Mouse (Mus musculus): ENCODE measurements at regions not wholly inside any gene's neighbourhood (a gene's known extent, or its start where the extent isn't known, plus 50 kb on each side); places are given as distances from the start of the nearest gene placed in this dataset.

DNA sequence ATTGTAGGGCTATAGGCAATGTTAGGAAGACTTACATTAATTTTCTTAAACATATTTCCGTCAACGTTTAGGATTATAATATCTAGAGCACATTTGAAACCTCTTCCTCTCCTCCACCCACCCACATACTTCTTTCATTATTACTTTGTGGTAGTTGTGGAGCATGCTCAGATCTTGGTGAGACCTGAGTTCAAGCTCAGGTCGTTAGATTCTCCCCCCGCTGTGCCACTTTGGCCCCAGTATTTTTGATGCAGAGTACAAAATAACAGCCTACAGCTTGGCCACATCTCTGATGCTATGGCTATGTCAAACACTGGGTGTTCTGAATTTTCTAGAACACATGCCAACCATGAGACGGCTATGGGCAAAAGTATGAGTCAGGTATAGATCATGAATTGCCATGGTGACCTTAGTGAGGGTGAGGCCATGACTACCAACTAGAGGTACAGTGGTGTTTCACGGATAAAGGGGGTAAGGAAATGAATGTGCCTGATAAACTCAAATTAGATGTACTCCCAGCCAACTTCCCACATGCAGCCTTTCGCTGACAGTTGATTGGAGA, 68.5 kb upstream of the H2afz start:
- no peak for DNase-seq (ENCODE audit: low spot score)

DNA sequence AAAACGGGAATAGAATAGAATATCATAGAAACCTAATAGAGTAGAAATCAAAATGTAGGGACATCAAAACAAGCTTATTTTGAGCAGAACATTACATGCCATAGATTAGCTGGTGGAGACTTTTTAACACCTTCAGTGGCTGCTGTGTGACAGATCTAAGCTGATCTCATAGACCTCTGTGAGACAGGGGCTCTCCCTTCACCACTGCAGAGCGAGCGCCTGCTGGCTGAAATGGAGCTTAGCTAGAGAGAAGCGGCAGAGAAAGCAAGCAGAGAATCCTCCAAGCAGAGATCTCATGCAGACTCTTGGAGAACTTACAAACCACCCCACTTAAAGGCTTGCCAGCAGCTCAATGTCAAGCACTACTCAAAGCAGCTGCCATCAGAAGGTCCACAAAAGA, 65.5 kb upstream of the H2afz start:
- no peak for DNase-seq (ENCODE audit: low spot score)

DNA sequence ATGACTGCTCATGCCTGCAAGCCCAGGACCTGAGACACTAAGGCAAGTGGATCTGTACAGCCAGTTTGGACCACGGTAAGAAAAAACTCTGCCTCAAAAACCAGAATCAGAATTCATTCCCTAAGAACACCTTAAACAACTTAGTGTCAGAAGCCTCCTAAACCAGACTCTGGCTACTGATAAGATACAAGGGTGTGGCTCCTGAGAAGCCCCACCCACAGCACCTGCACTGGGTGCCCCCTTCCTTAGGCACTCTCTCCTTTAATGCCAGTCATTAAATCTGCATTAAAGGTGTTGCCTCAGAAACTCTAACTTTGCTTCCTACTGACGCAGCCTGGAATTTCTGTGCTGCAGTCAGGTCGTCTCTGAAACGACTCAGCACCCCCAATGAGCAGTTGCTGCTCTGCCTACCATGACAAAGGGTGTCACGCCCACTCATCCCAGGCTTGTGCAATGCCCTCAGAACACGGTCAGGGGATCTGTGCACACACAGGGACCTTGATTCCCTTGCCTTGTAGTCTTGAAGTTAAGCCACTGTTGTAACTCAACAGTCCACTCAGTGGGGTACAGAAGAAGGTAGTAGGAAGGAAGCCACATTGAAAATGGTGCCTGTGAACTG, 62.8 kb upstream of the H2afz start:
- no peak for DNase-seq (ENCODE audit: low spot score)

DNA sequence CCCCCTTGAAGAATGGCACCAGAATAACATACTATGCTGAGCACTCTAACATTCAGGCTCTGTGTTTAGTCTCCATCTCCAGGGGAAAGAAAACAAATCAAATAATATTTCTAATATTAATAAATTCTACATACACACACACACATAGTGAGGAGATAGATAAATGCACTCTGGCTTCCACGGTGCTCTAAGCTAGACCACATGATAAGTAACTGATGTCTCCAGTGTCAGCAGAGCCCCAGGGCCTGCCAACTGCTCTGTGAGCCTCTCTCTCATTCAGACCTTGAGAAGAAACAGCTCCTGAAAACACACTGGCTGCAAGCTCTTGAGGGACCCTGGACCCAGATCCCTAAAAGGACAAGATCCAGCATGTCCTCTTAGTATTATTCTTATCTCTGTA, 56.9 kb upstream of the H2afz start:
- no peak for DNase-seq (ENCODE audit: low spot score)

DNA sequence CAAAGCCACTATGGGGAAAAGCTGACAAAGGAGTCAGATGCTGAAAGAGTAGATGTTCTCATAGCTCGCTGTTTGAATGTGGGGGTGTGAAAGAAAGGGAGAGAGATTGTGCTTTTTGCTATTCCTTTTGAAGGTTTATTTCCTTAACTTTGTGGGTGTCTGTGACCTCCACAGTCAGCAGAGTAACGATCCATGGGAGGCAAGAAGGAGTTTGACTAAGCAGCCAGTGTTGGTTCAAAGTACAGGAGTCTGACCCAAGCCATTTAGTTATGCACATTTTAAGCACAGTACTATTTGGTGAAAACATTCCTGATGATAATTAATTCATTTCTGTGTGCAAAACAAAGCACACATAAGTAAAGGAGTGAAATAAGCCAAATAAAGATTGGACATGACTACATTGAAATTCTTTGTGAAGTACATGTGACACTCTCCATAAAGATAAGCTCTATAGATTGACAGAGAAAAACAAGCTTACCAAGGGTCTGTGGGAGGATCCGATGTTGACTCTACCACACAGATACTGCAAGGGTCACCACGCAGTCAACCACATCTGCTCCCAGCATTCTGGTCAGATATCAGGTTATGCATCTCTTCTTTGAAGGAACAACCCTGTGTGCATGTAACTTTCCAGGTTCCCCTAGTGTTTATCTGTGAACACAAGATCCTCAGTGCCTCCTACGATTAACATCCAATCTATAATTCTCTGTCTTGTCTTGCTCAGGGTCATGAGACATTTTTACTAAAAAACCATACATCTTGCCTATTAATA, 56.2 kb upstream of the H2afz start:
- no peak for DNase-seq (ENCODE audit: low spot score)

DNA sequence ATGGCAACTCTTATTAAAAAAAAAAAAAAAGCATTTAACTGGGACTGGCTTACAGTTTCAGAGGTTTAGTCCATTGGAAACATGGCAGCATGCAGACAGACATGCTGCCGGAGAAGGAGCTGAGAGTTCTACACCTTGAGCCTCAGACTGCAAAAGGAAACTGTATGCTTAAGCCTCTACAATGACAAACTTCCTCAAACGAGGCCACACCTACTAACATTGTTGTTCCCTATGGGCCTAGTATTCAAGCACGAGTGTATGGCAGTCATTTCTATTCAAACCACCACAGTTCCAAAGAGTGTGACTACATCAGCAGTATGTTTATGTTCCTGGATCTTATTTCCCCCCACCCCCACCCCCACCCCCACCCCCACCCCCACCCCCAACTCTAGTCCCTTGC, 54.2 kb upstream of the H2afz start:
- DNase-seq (ENCODE audit: low spot score): no peak

Measured in left cerebral cortex, adult 11 months (tissue).